Mouse (Mus musculus) thymus, postnatal 25 days (tissue): ENCODE data around the gene Hspb11.

ENCODE experiments used
- DNase-seq: peaks from one replicate; pipeline ENCODE4 v3.0.0; 2022

Hspb11 gene

GRCm38 (mm10) chr4:107318646-107319045 lies 65.3 kb downstream of the Hspb11 start:
- no peak for DNase-seq

GRCm38 (mm10) chr4:107321041-107321440 lies 67.6 kb downstream of the Hspb11 start:
- DNase-seq: no peak

GRCm38 (mm10) chr4:107323113-107323512 lies 69.7 kb downstream of the Hspb11 start:
- no peak for DNase-seq

GRCm38 (mm10) chr4:107328530-107328929 lies 75.1 kb downstream of the Hspb11 start:
- DNase-seq: no peak
